Mouse (Mus musculus) 416B (cell line): ENCODE data around the gene Junb.

ENCODE experiments used
- DNase-seq: peaks from one replicate; pipeline ENCODE4 v3.0.0; 2011; ENCODE audit warnings: low read depth

The Junb gene

GRCm38 (mm10) chr8:84970913-84971312 lies 7.6 kb downstream of the Junb start:
- DNase-seq: no peak

- no peak for DNase-seq
Observed at GRCm38 (mm10) chr8:84970135-84970790, 8.3 kb downstream of the Junb start.

GRCm38 (mm10) chr8:84969241-84970134 lies 9.0 kb downstream of the Junb start, which contains the start of the genes Gm49661, Prdx2 and Rnaseh2a:
TSS of gene Gm49661 (minus strand) at chr8:84969433.
TSS of gene Prdx2 (plus strand) at chr8:84969587.
TSS of gene Rnaseh2a (minus strand) at chr8:84969767.
- peak; percentile 77 for DNase-seq

- DNase-seq: peak; percentile 63
Observed at GRCm38 (mm10) chr8:84968650-84969049, 9.9 kb downstream of the Junb start.

- DNase-seq: no peak
Observed at GRCm38 (mm10) chr8:84967532-84968304, 10.8 kb downstream of the Junb start.

- DNase-seq: peak; percentile 58
Observed at GRCm38 (mm10) chr8:84966603-84967002, 11.9 kb downstream of the Junb start.

GRCm38 (mm10) chr8:84965731-84966291 lies 12.7 kb downstream of the Junb start:
- peak; percentile 98 for DNase-seq

- peak; percentile 33 for DNase-seq
Observed at GRCm38 (mm10) chr8:84963952-84964351, 14.6 kb downstream of the Junb start.

- no peak for DNase-seq
Observed at GRCm38 (mm10) chr8:84959811-84960210, 18.7 kb downstream of the Junb start.

- peak; percentile 88 for DNase-seq
Observed at GRCm38 (mm10) chr8:84956768-84957167, 21.8 kb downstream of the Junb start.

- peak; percentile 65 for DNase-seq
Observed at GRCm38 (mm10) chr8:84952612-84953255, 25.8 kb downstream of the Junb start.

GRCm38 (mm10) chr8:84949753-84950152 lies 28.8 kb downstream of the Junb start:
- no peak for DNase-seq

- DNase-seq: peak; percentile 63
Observed at GRCm38 (mm10) chr8:84947241-84947545, 31.3 kb downstream of the Junb start.

GRCm38 (mm10) chr8:84946528-84947240 lies 31.8 kb downstream of the Junb start, which contains the start of gene Rtbdn:
TSS of gene Rtbdn (plus strand) at chr8:84946991.
- DNase-seq: no peak

- DNase-seq: no peak
Observed at GRCm38 (mm10) chr8:84945633-84946527, 32.6 kb downstream of the Junb start.

- DNase-seq: no peak
Observed at GRCm38 (mm10) chr8:84945235-84945632, 33.3 kb downstream of the Junb start.

GRCm38 (mm10) chr8:84944478-84945160 lies 33.9 kb downstream of the Junb start:
- DNase-seq: no peak

- no peak for DNase-seq
Observed at GRCm38 (mm10) chr8:84943699-84944098, 34.8 kb downstream of the Junb start.
